Mouse (Mus musculus) ES-Bruce4 (cell line): ENCODE data around the gene Dlx5.

Source experiments
- CTCF ChIP-seq: IDR thresholded peaks from one replicate; pipeline ENCODE4 v1.8.1; 2011; ENCODE audit warnings: low read depth, low read length
- EP300 ChIP-seq: IDR thresholded peaks from 2 replicates; pipeline ENCODE4 v1.6.1; 2011; ENCODE audit warnings: low read depth, low read length; ENCODE audit not compliant: insufficient read depth

- TF ChIP-seq EP300 (no peak), CTCF (no peak)
Observed at GRCm38 (mm10) chr6:6876231-6876630, 5.7 kb downstream of the Dlx5 start.
